Mouse (Mus musculus) liver, postnatal 0 days (tissue): Measurements from ENCODE around the gene Patl1.

Experiments used
- CTCF ChIP-seq: sonication (generic); IDR thresholded peaks from 2 replicates; pipeline ENCODE4 v1.5.1; 2016; ENCODE audit warnings: antibody characterized with exemption, low read depth
- EP300 ChIP-seq: IDR thresholded peaks from 2 replicates; pipeline ENCODE4 v1.6.1; 2016; ENCODE audit warnings: antibody characterized with exemption, low read depth, mild to moderate bottlenecking

DNA sequence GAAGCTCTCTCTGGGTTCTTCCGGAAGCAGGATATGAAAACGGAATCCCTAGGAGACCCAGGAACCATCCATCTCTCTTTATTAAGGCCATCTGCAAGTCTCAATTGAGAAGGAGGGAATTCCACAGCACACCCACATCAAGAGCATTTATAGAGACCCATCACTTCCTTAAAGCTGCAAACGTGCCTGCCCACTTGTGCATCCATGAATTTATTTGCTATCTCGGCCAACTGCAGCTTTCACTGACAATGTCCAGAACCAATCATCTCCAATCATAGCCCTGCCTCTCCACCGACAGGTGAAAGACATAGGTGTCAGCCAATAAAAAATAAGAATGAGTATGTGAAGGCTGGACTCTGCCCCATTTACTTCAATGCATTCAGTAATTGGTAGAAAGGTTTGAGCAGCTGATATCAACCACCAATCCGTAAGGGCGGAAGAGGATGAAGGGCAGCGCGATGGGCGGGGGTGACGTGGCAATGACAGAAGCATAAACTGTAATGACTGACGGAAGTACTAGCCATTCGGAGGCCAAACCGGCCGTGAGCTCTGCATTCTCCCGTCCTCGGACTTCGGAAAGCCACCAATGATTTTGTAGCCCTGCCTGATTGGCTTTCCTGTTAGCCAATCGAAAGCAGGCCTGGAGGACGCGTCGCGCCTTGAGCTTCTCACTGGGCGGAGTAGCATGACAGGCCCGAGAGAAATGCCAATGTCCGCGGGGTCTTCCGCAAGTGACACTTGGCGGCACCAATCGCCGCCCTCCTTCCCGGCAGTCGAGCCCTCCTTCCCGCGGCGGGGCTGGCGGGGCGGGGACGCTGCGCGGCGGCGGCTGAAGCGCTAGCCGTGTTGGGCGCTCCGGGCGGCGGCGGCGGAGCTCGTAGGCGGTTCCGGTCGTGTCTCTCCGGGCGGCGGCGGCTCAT is 53.1 kb downstream of the Patl1 start, which contains the start of gene Osbp:
- TF ChIP-seq EP300 (peak; percentile 79), CTCF (no peak)
